Mouse (Mus musculus): ENCODE results near the gene Arx. TPM values are rescaled to one million over a fixed set of nuclear protein-coding genes. Genes with fewer than 3 reads are reported as not detected.

The Arx gene
- polyA plus RNA-seq (2021; fragmentation: Nextera tagmentation), result 2.5 and 5.6 TPM in 2 replicates
- long read RNA-seq, experiment 1, partial matches to known transcripts, result 7 of 7 reads
- long read RNA-seq, experiment 1, other reads (novel, unspliced or antisense), result 0 of 7 reads
- long read RNA-seq, experiment 2, partial matches to known transcripts, result 5 of 6 reads
- long read RNA-seq, experiment 2, other reads (novel, unspliced or antisense), result 1 of 6 reads

GRCm38 (mm10) chrX:93286291-93286893 is at the start of gene Arx:
Gene Arx (plus strand): TSS chrX:93286445.

Measured in left cerebral cortex, adult 6 months (tissue).